Mouse (Mus musculus) naive thymus-derived CD4-positive, alpha-beta T cell, adult 2 months (primary cell): ENCODE data around the gene Epb41l1.

Experiments
- DNase-seq: peaks from one replicate; pipeline ENCODE4 v3.0.0-alpha.2; 2011; ENCODE audit warnings: low read depth

Epb41l1 gene

GRCm38 (mm10) chr2:156538817-156539555, 118.3 kb downstream of the Epb41l1 start:
- no peak for DNase-seq

- no peak for DNase-seq
Observed at GRCm38 (mm10) chr2:156540991-156541390, 120.3 kb downstream of the Epb41l1 start.

DNA sequence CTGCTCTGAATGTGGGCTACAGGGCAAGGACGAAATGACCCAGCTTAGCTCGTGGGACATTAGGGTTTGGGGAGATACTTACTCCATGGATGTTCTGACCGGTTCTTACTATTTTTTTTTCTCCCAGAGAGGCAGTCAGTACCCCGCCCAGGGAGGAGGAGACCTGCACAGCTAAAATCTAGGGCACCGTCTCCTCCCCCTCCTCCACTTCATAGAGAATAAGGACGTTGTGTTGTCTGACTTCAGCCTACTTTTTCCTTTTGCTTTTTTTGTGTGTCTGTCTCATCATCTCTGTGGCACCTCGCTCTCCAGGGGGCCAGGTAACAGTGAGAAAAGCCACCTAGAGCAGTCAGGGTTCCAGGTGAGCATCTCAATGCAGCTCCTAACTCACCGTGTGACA, 121.7 kb downstream of the Epb41l1 start:
- DNase-seq, result no peak

- DNase-seq, result no peak
Observed at GRCm38 (mm10) chr2:156543804-156544203, 123.1 kb downstream of the Epb41l1 start.

GRCm38 (mm10) chr2:156547123-156547891, 126.6 kb downstream of the Epb41l1 start, which contains the start of gene Aar2:
TSS of gene Aar2 (plus strand) at chr2:156547584.
- peak; percentile 93 for DNase-seq

- no peak for DNase-seq
Observed at GRCm38 (mm10) chr2:156552421-156552820, 131.7 kb downstream of the Epb41l1 start.

DNA sequence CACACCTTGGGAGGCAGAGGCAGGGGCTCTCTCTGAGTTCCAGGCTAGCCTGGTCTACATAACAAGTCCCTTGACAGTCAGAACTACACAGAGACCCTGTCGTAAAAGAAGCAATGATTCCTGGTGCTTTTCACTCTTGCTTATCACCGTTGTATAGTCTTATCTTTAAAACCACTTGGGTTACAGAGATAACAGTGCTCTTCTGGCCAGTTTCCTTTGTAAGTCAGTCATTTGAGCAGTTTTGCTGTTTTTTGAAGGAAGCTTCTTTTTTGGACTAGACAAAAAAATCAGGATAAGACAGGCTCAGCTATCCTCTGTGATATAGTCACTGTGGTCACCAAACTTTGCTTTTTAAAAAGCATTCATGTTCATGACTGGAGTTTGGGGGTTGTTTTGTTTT, 141.1 kb downstream of the Epb41l1 start:
- DNase-seq, result no peak

DNA sequence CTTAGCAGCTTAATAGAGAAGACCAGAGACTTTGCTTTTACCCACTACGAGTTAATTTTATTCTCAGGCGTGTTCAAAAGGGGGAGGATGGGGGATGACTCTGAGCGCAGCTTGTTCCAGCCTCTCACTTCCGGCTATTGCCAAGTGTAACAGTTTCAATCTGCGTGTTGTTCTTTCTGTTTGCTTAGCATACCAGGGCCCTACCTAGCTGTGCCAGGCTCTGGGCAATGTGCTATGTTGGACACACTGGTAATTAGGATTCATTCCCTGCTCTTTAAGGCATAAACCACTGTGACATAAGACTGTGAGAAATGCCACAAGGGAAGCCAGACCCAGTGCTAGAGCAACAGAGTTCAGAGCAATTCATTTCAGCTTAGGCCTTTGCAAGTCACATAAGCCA, 142.8 kb downstream of the Epb41l1 start:
- DNase-seq, result no peak

GRCm38 (mm10) chr2:156566512-156566911, 145.8 kb downstream of the Epb41l1 start:
- DNase-seq, result no peak

DNA sequence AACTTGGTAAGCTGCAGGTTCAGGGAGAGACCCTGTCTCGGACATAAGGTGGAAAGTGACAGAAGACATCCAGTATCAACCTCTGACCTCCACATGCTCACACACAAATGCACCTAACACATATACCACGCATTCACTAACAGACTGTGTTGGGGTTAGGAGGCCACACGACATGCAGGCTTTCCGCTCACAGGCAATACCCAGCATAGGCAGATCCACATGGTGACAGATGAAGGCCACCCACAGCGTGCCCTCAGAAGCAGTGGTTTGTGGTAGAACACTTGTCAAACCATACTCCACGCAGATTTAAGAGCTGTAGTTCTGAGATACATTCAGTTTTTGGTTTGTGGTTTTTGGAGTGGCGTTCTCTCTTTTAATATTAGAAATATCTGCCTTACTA, 147.9 kb downstream of the Epb41l1 start:
- no peak for DNase-seq

GRCm38 (mm10) chr2:156569261-156569660, 148.6 kb downstream of the Epb41l1 start:
- no peak for DNase-seq

- DNase-seq, result no peak
Observed at GRCm38 (mm10) chr2:156571521-156571920, 150.8 kb downstream of the Epb41l1 start.

DNA sequence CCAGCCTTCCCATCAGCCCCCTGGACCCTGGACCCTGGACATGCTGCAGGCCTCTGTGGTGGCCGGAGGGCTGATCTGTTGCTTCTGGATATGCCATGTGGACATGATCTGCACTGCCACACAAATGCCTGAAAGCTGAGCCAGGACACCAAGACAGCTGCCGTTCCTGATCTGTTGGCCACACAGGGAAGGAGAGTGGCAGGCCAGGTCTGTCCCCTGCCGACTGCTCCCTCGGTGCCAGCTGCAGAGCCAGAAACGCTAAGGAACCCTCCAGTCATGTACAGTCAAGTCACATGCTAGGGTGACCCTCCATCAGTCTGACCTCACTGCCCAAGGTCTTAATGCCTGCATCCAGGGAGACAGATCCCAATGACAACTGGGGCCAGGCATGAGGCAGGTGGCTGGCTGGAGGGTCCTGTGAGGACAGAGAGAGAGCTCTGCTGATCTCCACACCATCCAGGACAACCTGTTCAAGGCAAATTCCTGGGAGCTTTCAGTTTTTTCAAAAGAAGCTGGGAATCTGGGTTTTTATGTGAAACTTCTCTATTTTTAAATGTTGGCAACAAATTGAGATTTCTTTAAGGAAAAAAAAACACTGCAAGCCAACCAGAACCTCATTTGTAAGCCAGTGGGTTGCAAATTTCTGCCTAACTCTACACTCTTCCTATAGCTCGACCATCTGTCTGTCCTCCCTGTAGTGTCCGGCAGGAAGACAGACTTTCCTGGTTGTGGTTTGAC, 156.3 kb downstream of the Epb41l1 start:
- no peak for DNase-seq

DNA sequence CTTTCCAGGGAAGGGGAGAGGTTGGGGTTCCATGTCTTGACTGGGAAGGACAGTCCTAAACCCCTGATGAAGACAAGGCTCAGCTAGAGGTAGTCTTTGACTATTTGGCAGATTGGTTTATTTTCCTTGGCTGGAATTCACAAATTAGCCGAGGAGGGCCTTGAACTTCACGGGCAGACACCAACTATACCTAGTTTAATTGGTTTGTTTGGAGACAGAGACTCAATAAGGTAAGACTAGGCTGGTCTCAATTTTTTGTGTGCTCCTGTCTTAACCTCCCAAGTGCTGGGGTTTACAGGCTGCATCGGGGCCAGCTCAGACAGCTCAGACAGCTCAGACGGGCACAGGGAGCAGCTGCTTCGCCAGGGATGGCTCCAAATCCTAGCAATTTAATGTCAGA, 159.8 kb downstream of the Epb41l1 start:
- no peak for DNase-seq

DNA sequence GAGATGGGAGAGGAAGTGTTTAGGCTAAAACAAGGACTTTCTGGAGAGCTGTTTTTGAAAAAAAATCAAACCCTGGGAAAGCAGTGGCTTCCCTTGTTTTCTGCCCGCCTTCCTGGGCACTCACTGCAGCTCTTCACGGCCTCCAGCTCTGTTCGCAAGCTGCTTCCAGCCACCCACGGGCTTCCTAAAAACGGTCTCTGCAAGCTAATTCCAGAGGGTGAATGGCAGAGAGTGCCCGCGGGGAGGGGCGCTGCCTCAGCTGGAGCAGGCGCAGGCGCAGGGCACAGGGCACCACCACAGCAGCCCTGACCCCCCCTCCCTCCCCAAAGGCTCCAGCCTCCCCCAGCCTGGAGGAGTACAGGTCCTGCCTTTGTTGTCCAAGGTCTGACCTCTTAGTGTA, 160.5 kb downstream of the Epb41l1 start:
- DNase-seq, result no peak

DNA sequence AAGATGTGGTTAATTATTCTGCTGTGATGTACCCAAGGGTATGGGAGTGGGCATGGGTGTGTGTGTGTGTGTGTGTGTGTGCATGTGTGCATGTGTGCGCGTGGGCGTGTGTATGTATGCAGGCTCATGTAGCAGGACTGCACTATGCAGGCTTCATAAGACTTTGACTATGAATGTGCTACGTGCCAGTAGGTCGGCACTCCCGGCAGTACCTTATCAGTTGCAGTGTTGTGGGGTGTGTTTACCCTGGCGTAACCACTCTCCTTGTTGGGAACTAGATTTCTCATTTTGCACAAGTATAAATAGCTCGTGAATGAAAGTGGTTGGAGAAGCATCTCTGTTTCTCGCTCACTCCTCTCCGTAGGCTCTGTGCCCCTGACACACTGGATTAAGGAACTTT, 162.2 kb downstream of the Epb41l1 start:
- no peak for DNase-seq

- DNase-seq, result peak; percentile 21
Observed at GRCm38 (mm10) chr2:156584154-156584796, 163.6 kb downstream of the Epb41l1 start.

GRCm38 (mm10) chr2:156584797-156585471, 164.2 kb downstream of the Epb41l1 start:
- DNase-seq, result no peak

DNA sequence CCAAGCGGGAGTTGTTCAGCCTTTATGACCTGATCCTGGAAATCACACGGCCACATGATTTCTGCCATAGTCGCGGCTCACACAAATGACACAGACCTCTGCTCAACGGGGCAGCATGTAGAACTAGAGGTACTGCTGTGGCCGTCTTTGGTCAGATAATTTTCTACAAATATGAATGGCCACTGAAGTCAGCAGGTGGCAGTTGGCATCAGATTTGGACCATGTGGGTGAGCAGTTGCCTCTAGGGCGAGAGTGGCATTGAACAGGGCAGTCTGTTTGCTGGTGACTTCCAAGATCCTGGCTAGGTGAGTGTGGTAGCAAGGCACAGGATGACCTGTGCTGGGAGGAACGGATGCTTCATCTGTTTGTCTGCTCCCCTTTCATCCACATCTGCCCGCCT, 168.8 kb downstream of the Epb41l1 start:
- DNase-seq, result no peak
